Mouse (Mus musculus) gastrocnemius, postnatal 10 days (tissue): ENCODE measurements around the gene Pole2. TPM values are rescaled to one million over a fixed set of nuclear protein-coding genes. Genes with fewer than 3 reads are reported as not detected.

Experiments used
- DNase-seq: peaks from one replicate; pipeline ENCODE4 v3.0.0; 2021; ENCODE audit warnings: mixed read lengths
- total RNA-seq, 2 experiments: library from RNA; stranded (reverse); gene quantifications; 2 replicates each; pipeline ENCODE4 v1.2.3; 2021

The Pole2 gene
- total RNA-seq, 2 experiments from 2014 or later, result 2.2 to 3.2 TPM

DNA sequence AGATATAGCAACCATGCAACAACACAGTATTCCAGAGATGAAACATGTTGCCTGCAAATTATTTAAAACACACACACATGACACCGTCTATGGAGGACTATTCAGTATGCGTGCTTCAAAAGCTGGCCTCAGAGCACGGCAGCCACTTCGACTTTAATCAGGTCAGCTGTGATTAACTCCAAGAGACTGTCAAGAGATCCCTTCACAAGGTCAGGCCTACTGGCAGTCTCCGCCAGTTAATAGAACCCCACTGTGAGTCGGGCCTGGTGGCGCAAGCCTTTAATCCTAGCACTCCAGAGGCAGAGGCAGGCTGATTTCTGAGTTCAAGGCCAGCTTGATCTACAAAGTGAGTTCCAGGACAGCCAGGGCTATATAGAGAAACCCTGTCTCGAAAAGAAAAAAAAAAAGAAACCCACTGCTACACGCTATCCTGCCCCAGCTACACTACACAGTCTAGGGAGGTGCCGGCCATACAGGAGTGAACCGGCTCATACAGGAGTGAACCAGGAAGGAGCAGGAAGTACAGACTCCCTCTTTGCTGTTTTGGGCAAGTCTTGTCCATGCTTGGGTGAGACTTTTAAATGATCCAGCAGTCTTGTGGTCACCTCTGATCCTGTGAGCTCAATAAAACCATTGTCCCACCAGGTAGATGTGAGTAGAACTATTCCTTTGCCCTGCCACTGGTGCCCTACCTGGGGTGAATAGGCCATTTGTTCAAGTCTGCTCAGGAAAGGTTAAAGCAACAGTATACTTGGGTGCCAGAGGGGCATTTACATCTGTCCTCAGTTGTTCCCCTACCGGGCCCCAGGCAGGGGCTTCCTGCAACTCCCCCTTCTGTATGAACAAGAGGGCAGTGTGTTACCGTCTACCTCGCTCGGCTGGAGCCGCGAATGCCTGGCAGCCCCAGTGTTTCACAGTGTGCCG lies 17.7 kb downstream of the Pole2 start:
- no peak for DNase-seq

DNA sequence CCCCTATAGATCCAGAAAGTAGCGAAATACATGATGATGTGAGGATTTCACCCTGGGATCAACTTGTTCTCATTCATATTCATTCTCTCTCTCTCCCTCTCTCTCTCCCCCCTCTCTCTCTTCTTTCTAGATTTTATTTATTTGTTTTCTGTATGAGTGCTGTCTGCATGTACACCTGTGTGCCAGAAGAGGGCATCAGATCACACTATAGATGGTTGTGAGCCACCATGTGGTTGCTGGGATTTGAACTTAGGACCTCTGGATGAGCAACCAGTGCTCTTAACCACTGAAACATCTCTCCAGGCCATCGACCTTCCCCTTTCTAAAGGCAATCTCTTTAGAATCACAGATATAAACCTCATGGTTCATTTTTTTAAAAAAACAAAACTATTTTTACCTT lies 19.5 kb downstream of the Pole2 start:
- no peak for DNase-seq

DNA sequence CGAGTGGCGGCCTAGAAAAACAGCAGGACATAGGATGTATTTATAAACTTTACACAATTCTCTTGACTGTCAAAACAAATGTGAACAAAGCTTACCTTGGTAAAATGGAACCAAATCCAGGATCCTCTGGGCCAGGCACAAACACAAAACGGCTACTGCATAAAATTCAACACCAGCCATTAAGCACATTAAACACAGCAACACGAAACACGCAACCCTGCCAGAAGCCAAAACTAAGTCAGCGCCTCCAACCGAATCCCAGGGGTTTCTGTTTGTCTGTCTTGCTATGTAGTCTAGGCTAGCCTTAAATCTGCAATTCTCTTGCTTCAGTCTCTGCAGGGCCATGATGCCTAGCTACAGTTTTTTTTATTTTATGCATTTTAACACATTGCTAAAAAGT lies 20.1 kb downstream of the Pole2 start:
- no peak for DNase-seq

DNA sequence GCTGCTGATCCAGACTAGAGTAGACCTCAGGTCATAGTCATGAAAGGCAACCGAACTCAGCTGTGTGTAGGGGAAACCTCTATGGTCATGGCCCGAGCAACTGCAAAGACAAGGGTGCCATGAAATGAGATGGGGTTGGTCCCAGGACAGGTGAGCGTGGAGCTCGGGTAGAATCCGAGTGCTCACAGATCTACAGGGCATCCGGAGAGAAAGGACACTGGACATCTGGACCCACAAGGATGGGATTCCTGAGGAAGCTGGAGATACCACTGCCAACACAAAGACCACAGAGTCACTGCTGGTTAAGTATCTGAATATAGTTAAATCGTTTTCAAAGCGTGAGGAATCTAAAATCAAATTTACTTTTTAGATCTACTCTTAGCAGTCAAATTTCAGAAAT lies 20.6 kb downstream of the Pole2 start:
- no peak for DNase-seq

DNA sequence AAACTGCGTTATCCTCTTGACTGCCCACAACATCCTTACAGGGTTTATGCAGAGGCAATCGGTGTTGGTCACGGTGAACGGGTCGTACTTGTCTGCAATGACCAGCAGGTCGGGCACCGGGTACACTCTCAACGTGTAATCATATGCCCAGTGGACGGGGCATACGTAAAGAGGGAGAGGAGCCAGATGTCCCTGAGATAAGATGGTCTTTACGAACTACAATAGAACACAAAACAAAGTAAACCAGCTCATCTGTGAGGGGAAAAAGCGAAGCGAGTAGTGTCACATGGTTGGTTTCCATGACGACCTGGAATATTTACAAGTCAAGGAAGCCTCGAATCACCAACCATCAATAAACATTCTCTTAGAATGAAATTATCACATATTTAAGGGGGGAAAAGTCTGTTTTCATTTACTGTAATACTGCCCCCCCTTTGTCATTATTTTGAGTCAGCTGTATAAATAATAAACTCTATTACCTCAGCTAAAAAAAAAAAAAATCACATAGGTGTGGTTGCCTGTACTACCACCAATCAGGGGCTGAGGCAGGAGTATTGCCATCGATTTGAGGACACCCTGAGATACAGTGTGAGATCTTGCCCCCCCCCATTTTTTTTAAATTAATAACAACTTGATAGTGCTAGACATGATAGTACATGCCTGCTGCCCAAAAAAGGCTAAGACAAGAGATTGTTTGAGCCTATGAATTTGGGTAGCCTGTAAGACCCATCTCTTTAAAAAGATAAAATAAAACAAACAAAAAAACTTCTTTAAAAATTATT lies 23.8 kb downstream of the Pole2 start, which contains the start of gene Gm49384:
Gene Gm49384 (minus strand): TSS at position 216 of the 782 bp plus-strand sequence.
- no peak for DNase-seq

DNA sequence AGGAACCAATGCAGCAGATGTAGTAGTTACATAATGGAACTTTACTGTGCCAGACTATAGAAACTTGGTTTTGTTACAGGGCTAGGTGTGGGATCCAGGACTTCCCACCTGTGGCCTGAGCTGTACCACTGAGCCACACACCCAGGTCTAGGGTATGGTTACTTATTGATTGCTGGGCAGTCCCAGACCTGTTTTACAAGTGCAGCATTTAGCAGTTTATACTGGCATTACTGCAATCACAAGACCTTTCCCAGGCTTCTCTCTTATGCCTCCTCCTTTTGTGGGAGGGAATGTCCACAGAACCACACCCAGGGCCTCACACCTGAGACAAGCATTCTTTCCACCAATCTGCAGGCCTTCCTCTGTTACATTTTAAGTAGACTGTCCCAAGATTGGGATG lies 29.0 kb downstream of the Pole2 start:
- DNase-seq, result no peak

DNA sequence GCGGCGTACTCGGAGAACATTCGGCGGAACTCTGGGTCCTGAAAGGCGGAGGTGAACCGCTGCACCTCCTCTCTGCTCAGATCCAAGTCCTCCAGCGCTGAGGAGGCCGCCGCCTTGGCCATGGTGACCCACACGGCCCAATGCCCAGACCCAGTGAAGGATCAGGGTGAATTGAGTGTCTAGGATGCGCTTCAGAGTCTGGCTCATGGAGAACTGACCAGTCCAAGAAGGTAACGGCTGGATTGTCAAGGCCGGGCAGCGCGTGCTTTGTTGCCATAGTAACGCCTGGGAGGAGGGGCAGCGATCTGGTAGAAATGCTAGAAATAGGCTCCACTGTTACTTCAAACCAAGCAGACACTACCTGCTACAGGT lies 29.8 kb downstream of the Pole2 start, which contains the start of gene Dnaaf2:
Gene Dnaaf2 (minus strand): TSS at position 266 of the 372 bp plus-strand sequence.
- DNase-seq, result peak; percentile 61

DNA sequence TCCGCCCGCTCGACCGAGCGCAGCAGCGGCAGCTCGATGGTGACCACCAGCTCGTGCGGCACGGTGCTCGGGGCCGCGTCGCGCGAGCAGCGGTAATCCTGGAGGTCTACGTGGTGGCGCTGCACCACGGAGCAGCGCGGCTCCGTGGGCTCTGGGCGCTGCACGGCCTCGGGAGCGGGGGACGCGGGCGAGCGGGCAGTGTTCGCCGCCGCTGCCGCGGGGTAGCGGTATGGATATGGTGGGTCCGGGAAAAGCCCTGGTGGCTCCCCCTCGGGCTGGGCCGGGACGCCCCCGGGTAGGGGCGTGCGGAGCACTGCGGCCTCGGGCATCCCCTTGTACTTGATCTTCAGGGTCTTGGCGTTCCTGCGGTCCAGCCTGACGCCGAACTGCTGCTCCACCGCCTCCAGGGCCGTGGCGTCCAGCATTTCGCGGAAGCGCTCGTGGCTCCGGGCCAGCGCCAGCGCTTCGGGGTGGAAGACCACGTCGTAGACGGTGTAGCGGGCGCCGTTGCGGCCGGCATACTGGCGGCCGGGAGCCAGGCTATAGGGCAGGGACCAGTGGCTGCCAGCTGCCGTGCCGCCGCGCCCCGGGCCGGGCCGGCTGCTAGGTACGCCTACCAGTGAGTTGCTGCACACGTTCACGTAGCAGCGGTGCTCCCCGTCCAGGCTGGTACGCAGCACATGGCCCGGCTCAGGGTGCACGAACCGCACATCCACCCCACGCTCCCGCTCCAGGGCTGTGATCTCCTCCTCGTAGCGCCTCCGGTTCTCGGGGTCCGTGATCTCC lies 30.4 kb downstream of the Pole2 start:
- DNase-seq, result peak; percentile 72

DNA sequence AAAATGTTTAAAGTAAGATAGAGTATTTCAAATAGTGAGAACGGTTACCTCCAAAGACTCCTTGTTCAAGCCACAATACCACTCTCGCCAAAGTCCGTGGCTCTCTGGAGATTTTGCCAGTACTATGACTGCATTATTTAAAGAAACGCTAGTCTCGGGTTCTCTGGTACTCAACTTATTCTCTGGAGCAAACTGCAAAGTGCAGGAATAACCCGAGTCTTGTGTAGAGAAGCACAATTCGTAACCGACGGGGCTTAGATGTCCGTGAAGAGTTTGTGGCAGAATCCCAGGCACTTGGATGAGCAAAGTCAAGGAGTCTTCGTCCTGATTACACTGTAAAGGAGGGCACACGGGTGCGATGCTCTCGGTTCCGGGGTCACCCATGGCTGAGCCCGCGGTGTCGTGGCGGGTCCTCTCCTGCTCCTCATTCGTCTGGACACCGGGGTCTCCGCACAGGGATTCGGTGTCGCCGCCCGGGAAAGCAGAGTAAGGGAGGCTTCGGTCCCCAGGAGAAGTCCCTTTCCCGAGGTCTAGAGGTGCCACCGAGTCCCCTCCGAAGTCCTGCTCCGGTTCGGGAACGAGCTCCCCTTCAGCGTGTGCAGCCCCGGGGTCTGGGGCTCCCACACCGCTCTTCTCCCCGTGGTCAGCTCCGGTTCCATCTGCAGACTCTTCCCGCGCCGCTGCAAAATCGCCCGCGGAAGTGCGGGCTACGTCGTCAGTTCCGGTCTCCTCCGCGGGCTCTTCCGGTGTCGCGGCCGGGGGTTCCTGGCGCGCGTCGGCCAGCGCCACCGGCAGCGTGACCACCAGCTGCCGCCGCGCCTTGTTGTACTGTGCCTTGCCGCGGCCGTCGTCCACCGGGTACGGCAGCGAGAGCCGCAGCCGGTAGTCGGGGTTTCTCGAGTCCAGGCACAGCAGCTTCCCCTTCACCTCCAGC lies 31.3 kb downstream of the Pole2 start, which contains the start of gene Gm49383:
Gene Gm49383 (minus strand): TSS at position 661 of the 934 bp plus-strand sequence.
- peak; percentile 67 for DNase-seq

DNA sequence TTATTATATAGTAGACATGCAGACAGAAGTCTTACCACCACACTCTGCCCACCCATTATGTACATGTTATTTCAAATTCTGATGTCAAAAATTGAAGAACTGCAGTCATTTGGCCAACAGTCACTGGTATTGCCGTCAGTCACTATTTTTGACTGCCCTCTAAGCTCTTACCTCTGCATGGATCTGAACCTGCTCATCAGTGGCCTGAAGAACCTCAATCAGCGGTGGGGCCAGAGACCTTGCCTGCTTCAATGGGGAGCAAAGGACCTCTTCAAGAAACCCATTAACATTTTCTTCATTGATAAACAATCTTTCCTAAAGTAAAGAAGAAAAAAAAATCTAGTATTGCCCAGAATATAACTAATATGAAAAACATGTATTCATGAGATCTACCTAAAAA lies 35.4 kb downstream of the Pole2 start:
- no peak for DNase-seq

DNA sequence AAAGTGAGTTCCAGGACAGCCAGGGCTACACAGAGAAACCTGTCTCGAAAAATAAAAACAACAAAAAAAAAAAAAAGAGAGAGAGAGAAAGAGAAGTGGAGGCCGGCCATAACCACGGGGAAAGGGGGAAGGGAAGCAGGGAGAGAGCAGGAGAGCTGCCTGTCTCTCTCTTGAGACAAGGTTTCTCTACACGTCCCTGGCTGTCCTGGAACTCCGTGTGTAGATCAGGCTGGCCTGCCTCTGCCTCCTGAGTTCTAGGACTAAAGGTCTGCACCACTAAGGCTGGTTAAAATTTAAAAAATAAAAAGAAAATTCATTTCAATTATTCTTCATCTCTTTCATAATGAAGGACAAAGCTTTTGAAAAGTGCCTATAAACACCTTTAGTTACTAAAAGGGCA lies 36.6 kb downstream of the Pole2 start:
- DNase-seq, result no peak

DNA sequence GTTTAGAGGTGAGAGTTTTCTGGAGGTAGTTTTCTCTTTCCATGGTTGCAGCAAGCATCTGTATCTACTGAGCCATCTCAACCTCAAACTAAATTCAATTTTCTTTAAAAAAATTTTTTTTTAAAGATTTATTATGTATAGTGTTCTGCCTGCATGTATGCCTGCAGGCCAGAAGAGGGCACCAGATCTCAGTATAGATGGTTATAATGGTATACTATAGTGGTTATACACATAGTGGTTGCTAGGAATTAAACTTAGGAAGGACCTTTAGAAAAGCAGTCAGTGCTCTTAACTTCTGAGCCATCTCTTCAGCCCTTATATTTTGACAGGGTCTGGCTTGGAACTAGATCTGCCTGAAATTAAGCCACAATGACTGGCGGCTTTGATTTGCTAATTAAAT lies 37.5 kb downstream of the Pole2 start:
- no peak for DNase-seq

DNA sequence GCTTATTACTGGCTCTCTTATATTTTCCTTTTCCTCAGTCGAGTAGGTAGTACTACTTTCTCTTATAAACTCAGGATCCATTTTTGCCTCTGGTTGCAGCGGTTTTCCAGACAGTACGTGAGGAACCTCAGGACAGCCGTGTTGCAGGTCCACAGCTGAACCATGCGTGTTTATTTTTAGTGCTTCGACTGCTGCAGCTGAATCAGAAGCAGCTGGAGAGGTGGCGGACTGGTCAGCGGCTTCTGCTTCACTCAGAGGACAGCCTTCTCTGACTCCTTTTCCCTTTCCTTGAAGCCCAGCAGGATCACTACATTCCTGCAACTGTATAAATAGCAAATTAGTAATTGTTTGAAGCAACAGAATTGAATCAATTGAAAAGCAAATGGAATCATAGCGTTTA lies 37.9 kb downstream of the Pole2 start:
- no peak for DNase-seq

DNA sequence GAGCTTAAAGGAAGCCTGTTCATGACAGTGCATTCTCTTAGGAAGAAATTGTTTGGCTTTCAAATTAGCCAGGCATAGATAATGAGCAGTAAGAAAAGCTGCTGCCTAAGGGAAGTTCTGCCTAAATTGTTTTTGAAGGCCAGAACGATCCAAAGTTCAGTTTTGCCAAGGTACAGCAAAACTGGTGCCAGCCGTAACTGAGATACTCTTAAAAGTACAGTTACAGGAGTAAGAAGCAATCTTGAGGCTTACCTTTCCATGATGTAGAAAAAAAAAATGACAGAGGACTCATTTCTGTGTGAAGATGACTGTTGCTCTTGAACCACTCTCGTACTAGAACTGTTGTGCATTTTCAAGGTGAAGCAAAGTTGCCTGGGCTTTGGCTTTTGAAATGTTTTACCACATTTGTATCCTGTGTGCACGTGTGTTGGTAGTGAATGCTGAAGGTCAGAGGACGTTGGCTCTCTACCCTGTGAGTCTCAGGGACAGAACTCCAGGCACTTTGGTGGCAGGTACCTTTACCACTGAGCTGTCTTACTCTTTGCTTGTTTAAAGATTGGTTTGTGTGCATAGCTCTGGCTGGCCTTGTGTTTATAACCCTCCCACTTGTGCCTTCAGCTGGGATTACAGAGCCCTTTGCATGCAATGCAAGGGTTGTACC lies 41.1 kb downstream of the Pole2 start:
- DNase-seq, result no peak

DNA sequence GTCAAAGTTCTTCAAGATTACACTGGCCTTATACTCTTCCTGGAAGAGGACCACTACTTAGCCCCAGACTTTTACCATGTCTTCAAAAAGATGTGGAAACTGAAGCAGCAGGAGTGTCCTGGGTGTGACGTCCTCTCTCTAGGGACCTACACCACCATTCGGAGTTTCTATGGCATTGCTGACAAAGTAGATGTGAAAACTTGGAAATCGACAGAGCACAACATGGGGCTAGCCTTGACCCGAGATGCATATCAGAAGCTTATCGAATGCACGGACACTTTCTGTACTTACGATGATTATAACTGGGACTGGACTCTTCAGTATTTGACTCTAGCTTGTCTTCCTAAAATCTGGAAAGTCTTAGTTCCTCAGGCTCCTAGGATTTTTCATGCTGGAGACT lies 42.6 kb downstream of the Pole2 start:
- DNase-seq, result no peak

DNA sequence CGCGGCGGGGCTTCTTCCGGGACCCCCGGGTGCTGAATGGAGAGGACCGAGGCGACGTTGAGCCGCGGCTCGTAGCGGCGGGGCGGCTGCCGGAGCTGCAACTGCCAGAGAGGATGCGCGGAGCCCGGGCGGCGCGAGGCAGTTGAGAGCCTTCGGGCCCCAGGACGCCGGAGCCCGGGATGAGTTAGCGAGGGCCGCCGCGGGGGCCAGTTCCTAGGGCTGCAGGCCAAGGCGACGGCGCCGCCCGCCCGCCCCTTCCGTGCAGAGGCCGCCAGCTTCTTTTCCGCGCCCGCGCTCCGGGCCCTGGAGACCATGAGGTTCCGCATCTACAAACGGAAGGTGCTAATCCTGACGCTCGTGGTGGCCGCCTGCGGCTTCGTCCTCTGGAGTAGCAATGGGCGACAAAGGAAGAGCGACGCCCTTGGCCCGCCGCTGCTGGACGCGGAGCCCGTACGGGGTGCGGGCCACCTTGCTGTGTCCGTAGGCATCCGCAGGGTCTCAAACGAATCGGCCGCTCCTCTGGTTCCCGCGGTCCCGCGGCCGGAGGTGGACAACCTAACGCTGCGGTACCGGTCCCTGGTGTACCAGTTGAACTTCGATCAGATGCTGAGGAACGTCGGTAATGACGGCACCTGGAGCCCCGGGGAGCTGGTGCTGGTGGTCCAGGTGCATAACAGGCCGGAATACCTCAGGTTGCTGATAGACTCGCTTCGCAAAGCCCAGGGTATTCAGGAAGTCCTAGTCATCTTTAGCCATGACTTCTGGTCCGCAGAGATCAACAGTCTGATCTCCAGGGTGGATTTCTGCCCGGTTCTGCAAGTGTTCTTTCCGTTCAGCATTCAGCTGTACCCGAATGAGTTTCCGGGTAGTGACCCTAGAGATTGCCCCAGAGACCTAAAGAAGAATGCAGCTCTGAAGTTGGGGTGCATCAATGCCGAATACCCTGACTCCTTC lies 43.4 kb downstream of the Pole2 start:
- peak; percentile 66 for DNase-seq

DNA sequence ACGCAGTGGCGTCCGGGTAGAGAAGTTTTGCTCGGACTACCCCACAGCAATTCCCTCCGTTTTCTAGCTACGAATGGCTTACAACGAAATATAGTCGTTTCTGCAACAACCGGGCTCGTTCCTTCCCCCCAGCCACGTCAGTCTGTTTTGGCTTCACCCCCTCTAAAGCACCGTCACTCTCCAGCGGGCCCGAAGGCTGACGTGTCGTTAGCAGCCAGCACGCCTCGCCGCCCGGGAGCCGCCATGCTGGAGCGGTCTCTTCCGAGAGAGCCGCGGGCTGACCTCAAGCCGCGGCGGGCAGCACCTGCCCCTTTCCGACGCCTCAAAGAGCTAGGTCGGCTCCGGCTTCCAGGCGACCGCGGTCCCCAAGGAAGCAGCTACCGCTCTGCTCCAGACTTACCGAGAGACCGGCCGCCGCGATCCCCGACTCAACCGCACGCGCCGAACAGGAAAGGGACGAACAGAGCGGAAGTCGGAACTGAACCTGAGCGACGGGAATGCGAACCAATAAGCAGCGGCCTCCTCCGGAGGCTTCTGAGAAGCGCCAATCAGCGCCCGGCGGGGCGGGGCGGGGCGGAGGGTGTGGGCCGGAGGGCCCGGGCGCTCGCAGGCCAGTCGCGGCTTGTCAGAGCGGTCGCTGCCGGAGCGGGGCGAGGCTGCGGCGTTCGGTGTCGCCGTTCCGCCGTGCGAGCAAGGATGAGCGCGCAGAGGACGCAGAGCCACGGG lies 44.2 kb downstream of the Pole2 start, which contains the start of the genes Rpl36al and Mgat2:
Gene Rpl36al (minus strand): TSS at position 501 of the 726 bp plus-strand sequence.
Gene Mgat2 (plus strand): TSS at position 575 of the 726 bp plus-strand sequence.
- peak; percentile 99 for DNase-seq

DNA sequence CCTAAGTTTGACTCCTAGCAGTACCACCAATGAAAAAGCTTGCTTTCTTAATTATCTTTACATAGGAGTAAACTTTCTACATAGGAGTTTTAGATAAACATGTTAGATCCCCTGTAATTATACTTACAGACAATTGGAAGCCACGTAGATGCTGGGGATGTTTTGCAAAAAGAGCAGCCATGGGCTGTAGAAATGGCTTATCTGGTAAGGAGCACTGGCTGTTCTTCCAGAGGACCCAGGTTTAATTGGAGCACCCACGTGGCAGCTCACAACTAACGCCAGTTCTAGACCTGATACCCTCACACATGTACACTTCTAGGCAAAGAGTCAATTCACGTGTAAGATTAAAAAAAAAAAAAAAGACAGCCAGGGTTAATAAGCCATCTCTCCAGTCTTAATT lies 46.2 kb downstream of the Pole2 start:
- no peak for DNase-seq
